Mouse (Mus musculus): ENCODE results near the gene Neu1. TPM values are rescaled to one million over a fixed set of nuclear protein-coding genes. Genes with fewer than 3 reads are reported as not detected.
"Not testable (repeated sequence)": the region's sequence is repeated elsewhere in the genome, so short reads cannot be mapped to it uniquely, and the experiment has no call there.

Neu1 gene
- total RNA-seq, 2 experiments from 2014 or later = 43.8 to 47.2 TPM

- intact Hi-C loops (cut with DNase I) = loop anchor here (5.0 kb wide), 3 partner anchors 53 to 338 kb away; partner anchors contain the start of genes Nfkbil1, Ppt2 and Prrt1
These were observed 31.8 kb upstream of the Neu1 start for GRCm38 (mm10) chr17:34899053-34899889.

GRCm38 (mm10) chr17:34899890-34900243 lies 31.2 kb upstream of the Neu1 start:
- no peak for DNase-seq (ENCODE audit: low spot score in 2 of 2)
- intact Hi-C loops (cut with DNase I) = loop anchor here (5.0 kb wide), 3 partner anchors 52 to 337 kb away; partner anchors contain the start of genes Nfkbil1, Ppt2 and Prrt1

More at GRCm38 (mm10) chr17:34899053-34899889, 31.8 kb upstream of the Neu1 start:
- peak; percentile 39 to 52 for DNase-seq (ENCODE audit: low spot score in 2 of 2)

GRCm38 (mm10) chr17:34900826-34901225 lies 30.2 kb upstream of the Neu1 start:
- intact Hi-C loops (cut with DNase I); DNase-seq (ENCODE audit: low spot score in 2 of 2): not testable (repeated sequence)

GRCm38 (mm10) chr17:34901948-34902347 lies 29.1 kb upstream of the Neu1 start:
- DNase-seq (ENCODE audit: low spot score in 2 of 2); intact Hi-C loops (cut with DNase I): not testable (repeated sequence)

- intact Hi-C loops (cut with DNase I) = no loop called here
- DNase-seq (ENCODE audit: low spot score in 2 of 2) = no peak
These were observed 28.2 kb upstream of the Neu1 start for GRCm38 (mm10) chr17:34902895-34903294.

- intact Hi-C loops (cut with DNase I) = loop anchor here (5.0 kb wide), 1 partner anchor 54 kb away; no protein-coding TSS in a partner anchor
- no peak for DNase-seq (ENCODE audit: low spot score in 2 of 2)
These were observed 20.1 kb upstream of the Neu1 start for GRCm38 (mm10) chr17:34910982-34911381.

- intact Hi-C loops (cut with DNase I) = loop anchor here (5.0 kb wide), 1 partner anchor 55 kb away; no protein-coding TSS in a partner anchor
- DNase-seq (ENCODE audit: low spot score in 2 of 2) = peak; percentile 39 to 47
These were observed 19.1 kb upstream of the Neu1 start for GRCm38 (mm10) chr17:34911945-34912351.

- no peak for DNase-seq (ENCODE audit: low spot score in 2 of 2)
- intact Hi-C loops (cut with DNase I) = loop anchor here (5.0 kb wide), 1 partner anchor 57 kb away; no protein-coding TSS in a partner anchor
These were observed 17.0 kb upstream of the Neu1 start, which contains the start of gene Slc44a4 for GRCm38 (mm10) chr17:34913930-34914665. Slc44a4 (plus strand) TSS chr17:34914466.

GRCm38 (mm10) chr17:34915410-34915831 lies 15.6 kb upstream of the Neu1 start:
- intact Hi-C loops (cut with DNase I) = no loop called here
- no peak for DNase-seq (ENCODE audit: low spot score in 2 of 2)

GRCm38 (mm10) chr17:34916316-34916715 lies 14.7 kb upstream of the Neu1 start:
- no peak for DNase-seq (ENCODE audit: low spot score in 2 of 2)
- intact Hi-C loops (cut with DNase I) = no loop called here

- no peak for DNase-seq (ENCODE audit: low spot score in 2 of 2)
- intact Hi-C loops (cut with DNase I) = no loop called here
These were observed 13.9 kb upstream of the Neu1 start for GRCm38 (mm10) chr17:34917188-34917587.

- intact Hi-C loops (cut with DNase I) = no loop called here
- DNase-seq (ENCODE audit: low spot score in 2 of 2) = no peak
These were observed 8.1 kb upstream of the Neu1 start for GRCm38 (mm10) chr17:34922939-34923338.

GRCm38 (mm10) chr17:34924258-34924657 lies 6.8 kb upstream of the Neu1 start:
- no peak for DNase-seq (ENCODE audit: low spot score in 2 of 2)
- intact Hi-C loops (cut with DNase I) = no loop called here

GRCm38 (mm10) chr17:34927306-34928019 lies 3.6 kb upstream of the Neu1 start:
- DNase-seq (ENCODE audit: low spot score in 2 of 2) = peak; percentile 32 to 39
- intact Hi-C loops (cut with DNase I) = no loop called here

GRCm38 (mm10) chr17:34928841-34929240 lies 2.2 kb upstream of the Neu1 start:
- intact Hi-C loops (cut with DNase I) = no loop called here
- no peak for DNase-seq (ENCODE audit: low spot score in 2 of 2)

- intact Hi-C loops (cut with DNase I) = no loop called here
- peak; percentile 43 to 60 for DNase-seq (ENCODE audit: low spot score in 2 of 2)
These were observed 664 bp downstream of the Neu1 start for GRCm38 (mm10) chr17:34931735-34932098.

- intact Hi-C loops (cut with DNase I) = no loop called here
- no peak for DNase-seq (ENCODE audit: low spot score in 2 of 2)
These were observed 1.2 kb downstream of the Neu1 start for GRCm38 (mm10) chr17:34932287-34932686.

GRCm38 (mm10) chr17:34934031-34934430 lies 3.0 kb downstream of the Neu1 start:
- no peak for DNase-seq (ENCODE audit: low spot score in 2 of 2)
- intact Hi-C loops (cut with DNase I) = no loop called here

- intact Hi-C loops (cut with DNase I) = no loop called here
- no peak for DNase-seq (ENCODE audit: low spot score in 2 of 2)
These were observed 3.8 kb downstream of the Neu1 start for GRCm38 (mm10) chr17:34934830-34935229.

All from left cerebral cortex, postnatal 36 days (tissue).